Mouse (Mus musculus): ENCODE results near the gene Cdk10.

The Cdk10 gene

DNA sequence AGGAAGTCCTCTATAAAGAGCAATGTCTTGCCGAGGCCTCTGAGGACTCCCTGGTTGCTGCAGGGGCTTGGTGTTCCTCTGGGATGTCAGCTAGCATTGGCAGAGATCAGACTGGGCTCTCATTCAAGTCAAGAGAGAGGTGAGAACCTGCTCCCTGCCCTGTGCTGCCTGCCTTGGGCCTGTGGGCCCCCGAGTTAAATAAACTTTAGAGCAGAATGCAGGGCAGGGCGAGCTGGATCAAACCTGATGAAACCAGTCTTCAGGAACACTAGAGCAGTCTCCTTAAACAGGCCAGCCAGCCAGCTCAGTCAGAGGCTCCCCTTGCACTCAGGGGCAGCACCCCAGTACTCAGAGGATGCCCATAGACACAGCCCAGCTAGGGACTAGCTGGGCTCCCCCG is 47.3 kb downstream of the Cdk10 start:
- no peak for DNase-seq (ENCODE audit: low spot score in 2 of 2)

DNA sequence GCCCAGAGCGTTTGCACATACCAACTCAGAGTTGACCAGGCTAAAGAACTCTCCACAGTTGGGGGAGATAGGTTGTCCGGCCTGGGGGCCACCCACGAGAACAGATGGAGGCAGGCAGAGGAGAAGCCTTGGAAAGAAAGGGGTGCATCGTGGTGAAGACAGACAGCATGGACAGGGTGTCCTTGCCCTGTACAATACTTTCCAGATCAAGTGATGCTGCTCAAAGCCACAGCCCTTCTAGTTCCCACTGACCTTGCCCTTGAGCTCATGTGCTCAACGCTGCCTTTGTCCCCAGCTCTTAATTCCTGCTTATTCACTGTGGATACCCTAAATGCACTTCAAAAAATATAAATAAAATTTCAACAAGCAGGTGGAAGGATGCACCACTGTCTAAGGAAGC is 49.8 kb downstream of the Cdk10 start:
- DNase-seq (ENCODE audit: low spot score in 2 of 2): no peak

DNA sequence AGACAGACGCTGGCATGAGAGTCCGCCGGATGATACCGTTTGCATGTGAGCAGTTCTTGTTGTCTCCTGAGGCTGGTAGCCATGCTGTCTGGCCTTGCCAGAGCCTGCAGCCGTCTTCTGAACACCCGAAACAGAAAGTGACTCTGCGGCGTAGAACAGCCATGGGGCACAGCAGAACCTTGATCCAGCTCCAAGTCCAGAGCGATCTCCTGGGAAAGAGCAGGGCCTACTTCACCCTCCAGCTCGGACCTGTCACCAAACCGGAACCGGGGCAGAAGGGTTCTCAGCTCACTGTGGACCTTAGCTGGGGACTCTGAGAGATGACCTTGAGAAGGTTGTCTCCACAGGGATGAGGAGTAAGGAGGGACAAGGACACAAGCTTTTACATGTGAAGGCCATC is 50.5 kb downstream of the Cdk10 start:
- no peak for DNase-seq (ENCODE audit: low spot score in 2 of 2)

DNA sequence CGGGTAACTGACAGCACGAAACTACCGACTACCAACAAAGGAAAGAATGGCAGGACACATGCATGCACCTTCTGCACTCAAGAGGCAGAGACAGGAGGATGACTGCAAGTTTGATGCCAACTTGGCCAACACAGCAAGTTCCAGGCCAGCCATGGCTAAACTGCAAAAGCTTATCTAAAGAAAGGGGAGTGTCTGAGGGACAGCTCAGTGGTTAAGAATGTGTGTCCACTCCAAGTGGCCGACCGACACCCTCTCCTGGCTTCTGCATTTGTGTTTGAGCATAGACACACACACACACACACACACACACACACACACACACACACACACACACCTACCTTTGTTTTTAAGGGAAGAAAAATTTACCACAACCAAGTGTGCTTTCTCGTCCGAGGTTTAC is 53.8 kb downstream of the Cdk10 start:
- DNase-seq (ENCODE audit: low spot score in 2 of 2): no peak

DNA sequence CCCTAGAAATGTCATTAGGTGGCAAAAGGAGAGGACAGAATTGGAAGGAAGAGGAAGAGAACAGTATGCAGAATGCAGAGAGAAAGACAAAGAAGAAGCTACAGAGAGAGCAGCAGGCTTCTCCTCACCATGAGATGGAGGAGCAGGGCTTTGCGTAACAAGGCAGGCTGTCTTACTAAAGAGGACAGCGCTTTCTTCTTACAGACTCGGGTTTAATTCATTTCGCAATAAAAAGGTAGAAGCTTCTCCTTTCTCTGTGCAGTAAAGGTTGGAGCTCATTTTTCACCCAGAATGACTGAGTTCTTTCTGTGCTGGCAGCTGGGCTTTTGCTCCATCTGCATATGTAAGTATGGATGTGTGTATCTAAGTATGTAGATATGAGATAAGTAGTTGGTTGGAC is 55.2 kb downstream of the Cdk10 start:
- no peak for DNase-seq (ENCODE audit: low spot score in 2 of 2)

DNA sequence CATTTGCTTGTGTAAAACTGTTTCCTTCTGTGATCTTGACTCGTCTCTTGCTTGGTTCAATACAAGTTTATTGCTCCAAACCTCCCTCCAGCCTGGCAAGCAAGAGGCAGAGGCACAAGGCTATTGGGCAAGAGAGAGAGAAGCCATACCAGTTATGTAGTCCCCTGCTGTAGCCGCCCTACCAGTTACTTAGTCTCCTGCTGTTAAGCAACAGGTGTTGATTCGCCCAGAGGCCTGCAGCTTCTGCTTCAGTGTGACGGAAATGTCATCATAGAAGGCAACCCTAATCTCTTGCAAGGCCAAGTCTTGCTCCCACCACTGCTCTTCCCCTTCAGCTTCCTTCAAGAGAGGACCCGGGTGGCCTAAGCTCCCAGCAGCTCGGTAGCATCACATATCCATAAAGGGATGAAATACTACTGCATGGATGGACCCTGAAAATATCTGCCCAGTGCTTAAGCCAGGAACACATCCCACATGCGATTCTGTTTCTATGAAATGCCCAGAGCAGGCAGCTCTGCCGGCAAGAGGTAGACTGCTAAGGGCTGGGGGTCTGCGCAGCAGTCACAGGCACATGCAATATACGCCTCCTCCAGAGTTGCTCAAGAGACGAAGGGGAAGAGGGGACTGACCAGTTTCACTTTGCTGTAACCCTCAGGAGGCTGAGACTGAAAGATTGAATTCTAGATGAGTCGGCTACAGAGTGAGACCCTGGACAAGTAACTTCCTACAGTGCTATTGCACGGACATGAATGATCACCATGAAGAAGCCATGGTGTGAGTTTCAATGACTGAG is 55.9 kb downstream of the Cdk10 start:
- DNase-seq (ENCODE audit: low spot score in 2 of 2): no peak

Measured in urinary bladder, adult 18-20 months (tissue).